Mouse (Mus musculus): ENCODE measurements around the gene Zdhhc1. TPM values are rescaled to one million over a fixed set of nuclear protein-coding genes. Genes with fewer than 3 reads are reported as not detected.
A peak's percentile ranks its signal among the peaks of the same experiment; 100 is the strongest.

The Zdhhc1 gene
- 12.9 and 18.5 TPM in 2 replicates for polyA plus RNA-seq (2016; fragmentation: Nextera tagmentation; extraction: Ambion mirVana)

DNA sequence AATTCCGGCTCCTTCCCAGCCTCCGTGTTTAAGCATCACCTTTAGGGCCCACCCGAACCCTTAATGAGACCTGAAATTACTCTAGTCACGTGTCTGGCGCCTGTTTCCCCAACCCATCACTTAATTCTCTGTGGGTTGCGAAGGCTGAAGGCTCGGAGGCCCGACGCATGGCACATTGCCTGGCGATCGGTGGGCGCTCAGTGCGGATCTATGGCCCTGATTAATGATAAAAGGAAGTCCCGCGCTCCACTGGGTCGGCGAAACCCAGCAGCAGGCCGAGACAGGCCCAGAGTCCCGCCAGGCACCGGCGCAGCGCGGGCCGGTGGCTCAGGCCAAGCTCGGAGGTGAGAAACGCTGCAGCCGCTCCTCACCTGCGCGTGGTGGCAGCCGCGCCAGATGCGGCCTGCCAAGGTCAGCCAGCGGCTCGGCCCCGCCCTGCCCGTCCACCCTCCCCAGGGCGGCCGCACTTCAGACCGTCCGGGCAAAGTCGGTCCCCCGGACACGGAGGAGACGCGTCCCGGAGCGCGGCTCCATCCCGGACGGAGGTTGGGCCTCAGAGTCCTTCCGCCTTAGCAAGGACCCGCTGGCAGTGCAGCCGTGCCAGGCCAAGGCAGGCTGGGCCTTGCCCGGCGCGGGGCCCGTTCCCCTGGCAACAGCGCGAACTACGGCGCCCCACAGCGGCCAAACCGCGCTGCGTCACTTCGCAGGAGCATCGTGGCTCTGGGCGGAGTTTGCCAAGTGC, at the start of gene Zdhhc1:
TSS of gene Zdhhc1 (minus strand) at position 464 of the 742 bp plus-strand sequence.
- WGBS: under 1% methylated on average over 68 of the region's 68 CpGs
- Histone ChIP-seq H3K4me1 (peaks cover 31% of the 10 kb centered on the region), H3K9me3 (no peaks in the 10 kb centered on the region), H3K4me3 (peak within 1 kb of the TSS; percentile 92), H3K27me3 (ENCODE audit: poor library complexity, severe bottlenecking) (peaks cover 24% of the 10 kb centered on the region), H3K36me3 (replicated peaks) (no peaks in the 10 kb centered on the region), H3K27ac (peak within 1 kb of the TSS; percentile 90)
- peak; percentile 90 for DNase-seq (ENCODE audit: extremely low spot score, low spot score)

DNA sequence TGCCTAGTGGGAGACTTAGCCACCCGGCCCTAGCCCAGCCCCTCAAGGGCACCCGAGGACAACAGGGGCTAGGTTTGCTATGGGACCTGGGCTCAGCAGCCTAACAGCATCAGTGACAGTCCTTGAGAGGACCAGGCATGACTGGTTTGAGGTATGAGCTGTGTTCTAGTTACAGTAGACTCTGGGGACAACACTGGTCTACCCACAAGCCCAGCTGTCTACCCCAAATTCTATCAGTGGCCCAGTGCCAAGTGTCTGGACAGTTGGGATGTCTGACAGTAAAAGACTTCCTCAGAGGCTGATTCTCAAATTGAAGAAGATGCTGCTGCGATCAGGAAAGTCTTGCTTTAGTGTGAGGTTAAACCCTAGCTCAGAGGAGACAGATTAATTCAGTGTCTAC, 48.5 kb upstream of the Zdhhc1 start:
- 96% methylated on average over 3 of the region's 3 CpGs for WGBS

DNA sequence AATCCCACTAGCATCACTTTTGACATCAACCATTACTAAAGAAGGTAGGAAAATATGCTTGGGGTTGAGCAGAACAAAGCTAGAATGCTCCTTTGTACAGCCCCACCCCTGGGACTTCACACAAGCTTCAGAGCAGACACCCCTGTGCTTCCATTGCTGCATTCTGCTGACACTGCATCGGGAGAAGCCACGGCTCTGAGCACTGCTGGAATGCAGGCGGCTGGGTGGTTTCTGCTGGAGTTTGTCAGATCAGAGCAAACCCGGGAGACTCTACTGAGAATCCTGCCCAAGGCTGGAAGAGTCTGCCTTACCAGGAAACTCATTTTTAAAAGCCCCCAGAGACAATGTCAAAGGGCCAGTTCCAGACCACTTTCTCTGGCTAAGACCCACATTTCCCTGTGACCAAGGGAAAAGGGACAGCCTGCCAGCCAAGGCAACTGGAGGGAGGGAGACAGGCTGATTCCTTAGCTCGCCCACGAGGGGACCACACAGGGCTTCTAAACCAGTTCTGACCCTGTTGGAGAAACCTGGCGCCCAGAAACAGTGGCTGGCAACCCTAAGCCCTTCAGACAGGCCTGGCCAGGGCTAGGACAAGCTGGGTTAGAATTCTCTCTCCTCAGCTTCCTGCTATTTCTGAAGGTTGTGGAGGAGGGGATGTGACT, 48.0 kb upstream of the Zdhhc1 start:
- 63% methylated on average over 7 of the region's 7 CpGs for WGBS
- no peaks in the 10 kb centered on the region for H3K9me3 ChIP-seq
- no peak for DNase-seq (ENCODE audit: extremely low spot score, low spot score)

More for the DNA sequence above, 48.5 kb upstream of the Zdhhc1 start:
- Histone ChIP-seq H3K36me3 (replicated peaks) (peaks cover 4% of the 10 kb centered on the region; the same call in 1 of the 2 replicates), H3K9me3 (no peaks in the 10 kb centered on the region), H3K27ac (no peak overlapping the region), H3K4me3 (no peak overlapping the region), H3K27me3 (ENCODE audit: poor library complexity, severe bottlenecking) (no peaks in the 10 kb centered on the region), H3K4me1 (peaks cover 11% of the 10 kb centered on the region)
- no peak for DNase-seq (ENCODE audit: extremely low spot score, low spot score)

DNA sequence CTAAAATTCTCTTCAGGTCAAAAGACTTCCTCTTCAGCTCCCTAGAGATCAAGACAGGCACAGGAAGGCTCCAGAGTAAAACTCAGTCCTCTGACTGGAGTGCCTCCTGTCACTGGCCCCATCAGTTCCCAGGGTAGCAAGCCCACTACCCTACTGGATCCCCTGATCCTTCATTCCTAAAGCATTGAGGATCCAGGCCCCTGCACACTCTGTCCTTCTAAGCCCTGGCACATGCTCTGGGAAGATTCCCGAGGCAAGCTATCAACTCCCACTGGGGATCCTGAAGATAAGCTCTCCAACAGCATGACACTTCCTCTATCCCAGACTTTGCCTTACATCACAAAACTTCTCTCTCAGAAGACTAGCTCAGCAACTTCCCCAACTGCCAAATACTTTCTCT, 47.0 kb upstream of the Zdhhc1 start:
- no peak for DNase-seq (ENCODE audit: extremely low spot score, low spot score)
- Histone ChIP-seq H3K27ac (no peak overlapping the region), H3K9me3 (no peaks in the 10 kb centered on the region), H3K27me3 (ENCODE audit: poor library complexity, severe bottlenecking) (no peaks in the 10 kb centered on the region), H3K36me3 (replicated peaks) (peaks cover 12% of the 10 kb centered on the region), H3K4me1 (peaks cover 11% of the 10 kb centered on the region), H3K4me3 (no peak overlapping the region)
- 64% methylated on average over 1 of the region's 1 CpGs for WGBS

More for the DNA sequence above, 48.0 kb upstream of the Zdhhc1 start:
- Histone ChIP-seq H3K27me3 (ENCODE audit: poor library complexity, severe bottlenecking) (no peaks in the 10 kb centered on the region), H3K4me1 (peaks cover 11% of the 10 kb centered on the region), H3K36me3 (replicated peaks) (peaks cover 4% of the 10 kb centered on the region; the same call in 1 of the 2 replicates), H3K27ac (no peak overlapping the region), H3K4me3 (no peak overlapping the region)

DNA sequence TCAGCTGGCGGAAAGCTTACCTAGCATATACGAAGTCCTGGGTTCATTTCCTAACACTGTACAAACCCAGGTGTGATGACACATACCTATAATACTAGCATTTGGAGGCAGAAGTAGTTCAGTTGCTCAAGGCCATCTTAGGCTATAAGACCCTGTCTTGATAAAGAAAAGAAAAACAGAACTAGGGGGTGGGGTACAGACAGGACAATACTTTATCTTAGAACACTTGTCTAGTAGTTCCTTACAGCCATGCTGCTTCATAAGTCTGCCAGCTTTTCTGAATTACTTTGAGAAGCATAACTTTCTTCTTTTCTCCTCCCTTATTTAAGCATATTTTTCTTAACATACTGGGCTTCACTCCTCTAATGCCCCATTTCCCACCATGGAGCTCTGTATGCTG, 46.1 kb upstream of the Zdhhc1 start:
- no peaks in the 10 kb centered on the region for H3K9me3 ChIP-seq
- no peaks in the 10 kb centered on the region for H3K27me3 ChIP-seq (ENCODE audit: poor library complexity, severe bottlenecking)
- H3K36me3 ChIP-seq (replicated peaks): peaks cover 21% of the 10 kb centered on the region
- WGBS: 93% methylated on average over 2 of the region's 2 CpGs
- no peak for DNase-seq (ENCODE audit: extremely low spot score, low spot score)
- no peak overlapping the region for H3K27ac ChIP-seq
- H3K4me1 ChIP-seq: peaks cover 11% of the 10 kb centered on the region
- H3K4me3 ChIP-seq: no peak overlapping the region

DNA sequence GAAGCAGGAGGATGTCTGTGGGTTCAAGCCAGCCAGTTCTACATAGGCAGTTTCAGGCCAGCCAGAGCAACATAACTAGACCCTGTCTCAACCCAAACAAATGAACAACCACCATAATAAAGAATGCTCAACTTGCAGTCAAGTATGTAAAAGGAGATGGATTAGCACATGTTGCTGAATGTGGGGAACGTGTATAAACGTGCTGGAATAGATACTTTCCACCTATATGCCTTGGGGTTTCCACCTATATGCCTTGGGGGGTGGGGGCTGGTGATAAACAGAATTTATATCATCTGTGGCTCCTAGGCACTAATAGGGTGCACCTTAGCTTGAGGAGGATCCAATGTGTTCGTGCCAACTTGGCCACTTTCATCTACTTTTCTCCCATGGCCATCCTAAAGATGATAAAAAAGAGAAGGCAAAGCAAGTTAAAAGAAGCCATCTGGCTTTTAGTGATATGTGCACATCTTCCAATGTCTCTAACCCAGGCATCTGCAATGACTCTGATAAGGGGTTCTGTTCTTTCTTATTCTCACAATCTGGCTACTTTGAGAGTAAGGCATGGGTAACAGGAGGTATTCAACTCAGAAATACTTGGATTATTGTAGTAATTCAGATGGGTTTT, 45.4 kb upstream of the Zdhhc1 start:
- no peak for DNase-seq (ENCODE audit: extremely low spot score, low spot score)
- Histone ChIP-seq H3K4me3 (no peak overlapping the region), H3K4me1 (peaks cover 11% of the 10 kb centered on the region), H3K27ac (no peak overlapping the region), H3K27me3 (ENCODE audit: poor library complexity, severe bottlenecking) (no peaks in the 10 kb centered on the region), H3K9me3 (no peaks in the 10 kb centered on the region), H3K36me3 (replicated peaks) (peaks cover 28% of the 10 kb centered on the region)
- WGBS: 85% methylated on average over 3 of the region's 3 CpGs

DNA sequence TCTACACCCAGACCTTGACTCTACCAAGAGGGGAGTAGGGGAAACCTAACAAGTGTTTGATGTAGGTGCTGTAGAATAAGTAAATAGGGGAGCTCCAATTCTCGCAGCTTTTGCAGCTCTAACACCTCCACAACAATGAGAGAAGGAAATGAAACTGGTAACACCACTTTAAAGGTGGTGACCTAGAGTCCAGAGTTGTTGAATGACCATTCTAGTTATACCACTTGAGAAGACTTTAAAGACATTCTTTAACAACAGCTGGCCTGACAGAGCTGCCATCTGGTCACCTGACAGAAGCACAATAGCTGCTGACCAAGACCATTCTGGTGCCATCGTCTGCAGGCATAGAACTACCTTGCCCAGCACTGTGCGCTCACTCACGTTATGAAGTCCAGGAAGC, 42.2 kb upstream of the Zdhhc1 start:
- no peak for DNase-seq (ENCODE audit: extremely low spot score, low spot score)
- no peak overlapping the region for H3K4me3 ChIP-seq
- no peaks in the 10 kb centered on the region for H3K9me3 ChIP-seq
- 90% methylated on average over 4 of the region's 4 CpGs for WGBS
- H3K27me3 ChIP-seq (ENCODE audit: poor library complexity, severe bottlenecking): no peaks in the 10 kb centered on the region
- peaks cover 45% of the 10 kb centered on the region for H3K36me3 ChIP-seq (replicated peaks)
- peaks cover 6% of the 10 kb centered on the region for H3K4me1 ChIP-seq
- no peak overlapping the region for H3K27ac ChIP-seq

DNA sequence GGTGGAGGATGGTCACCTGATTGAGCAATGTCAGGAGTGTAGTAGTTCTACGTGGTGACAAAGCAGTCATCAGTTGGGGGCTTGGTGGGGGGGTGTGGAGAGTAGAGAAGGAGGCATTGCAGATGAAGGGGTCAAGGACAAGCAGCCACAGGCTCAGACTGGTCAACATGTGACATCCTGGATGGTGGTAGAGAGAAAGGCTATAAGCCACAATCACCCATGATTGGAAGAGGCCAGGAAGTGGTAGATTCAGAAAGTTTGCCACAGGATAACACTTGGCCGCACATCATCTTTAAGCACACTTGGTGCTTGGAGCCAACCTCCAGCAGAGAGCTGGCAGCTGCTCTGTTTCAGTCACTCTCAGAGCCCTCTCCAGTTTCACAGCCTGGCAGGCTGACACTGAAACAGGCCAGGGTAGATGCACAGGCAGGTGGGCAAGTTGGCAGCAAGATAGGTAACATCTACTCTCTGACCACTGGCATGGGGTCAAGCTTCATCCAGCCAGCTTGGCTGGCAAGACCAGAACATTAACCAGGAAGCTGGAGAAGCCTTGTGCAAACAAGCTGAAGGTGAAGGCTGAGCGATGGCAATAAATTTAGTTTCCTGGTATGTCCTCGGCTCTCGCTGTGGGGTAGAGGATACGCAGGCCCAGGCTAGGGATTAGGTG, 40.4 kb upstream of the Zdhhc1 start:
- H3K9me3 ChIP-seq: no peaks in the 10 kb centered on the region
- WGBS: 94% methylated on average over 6 of the region's 6 CpGs
- H3K36me3 ChIP-seq (replicated peaks): peaks cover 45% of the 10 kb centered on the region
- no peak for DNase-seq (ENCODE audit: extremely low spot score, low spot score)
- no peak overlapping the region for H3K4me3 ChIP-seq
- peaks cover 12% of the 10 kb centered on the region for H3K4me1 ChIP-seq
- H3K27me3 ChIP-seq (ENCODE audit: poor library complexity, severe bottlenecking): no peaks in the 10 kb centered on the region
- H3K27ac ChIP-seq: no peak overlapping the region

DNA sequence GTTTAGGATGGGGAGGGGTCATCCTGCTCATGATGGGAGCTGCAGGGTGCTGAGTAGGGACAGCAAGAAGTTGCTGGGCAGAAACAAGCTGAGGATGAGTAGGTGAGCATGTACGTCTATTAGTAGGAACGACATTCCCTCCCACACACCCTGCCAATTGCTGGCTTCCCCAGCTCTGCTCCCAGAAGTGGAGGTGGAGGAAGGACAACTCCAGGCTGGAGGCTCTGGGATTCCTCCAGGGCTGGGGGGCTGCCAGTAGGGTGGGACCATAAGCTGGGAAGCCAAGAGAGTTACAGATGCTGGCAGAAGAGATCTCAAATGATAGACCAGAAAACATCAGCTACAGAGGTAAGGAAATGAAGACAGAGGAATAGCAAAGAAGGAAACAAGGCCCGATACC, 39.8 kb upstream of the Zdhhc1 start:
- Histone ChIP-seq H3K4me3 (no peak overlapping the region), H3K9me3 (no peaks in the 10 kb centered on the region), H3K27ac (no peak overlapping the region), H3K36me3 (replicated peaks) (peaks cover 45% of the 10 kb centered on the region), H3K27me3 (ENCODE audit: poor library complexity, severe bottlenecking) (no peaks in the 10 kb centered on the region), H3K4me1 (peaks cover 12% of the 10 kb centered on the region)
- 91% methylated on average over 3 of the region's 3 CpGs for WGBS
- DNase-seq (ENCODE audit: extremely low spot score, low spot score): no peak

DNA sequence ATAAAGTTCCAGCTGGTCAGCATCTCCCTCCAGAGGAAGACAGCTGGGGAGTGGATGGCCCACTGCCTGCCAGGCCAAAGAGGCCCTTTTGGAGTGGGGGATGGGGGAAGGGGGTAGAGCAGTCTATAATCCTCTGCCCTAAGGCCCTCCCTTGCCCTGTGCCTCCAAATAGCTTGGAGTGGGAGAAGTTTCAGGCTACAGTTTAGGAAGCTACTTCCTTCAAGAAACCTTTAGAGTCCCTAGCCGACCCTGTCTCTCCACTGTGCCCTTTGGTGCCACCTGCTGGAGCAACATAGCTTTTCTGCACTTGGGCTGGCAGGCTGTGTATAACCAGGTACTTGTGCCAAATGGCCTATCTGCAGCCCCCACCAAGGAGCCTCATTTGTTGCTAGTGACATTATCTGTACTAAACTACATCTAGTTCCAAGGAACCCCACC, 37.2 kb upstream of the Zdhhc1 start:
- peaks cover 24% of the 10 kb centered on the region for H3K4me1 ChIP-seq
- 7% methylated on average over 1 of the region's 1 CpGs for WGBS
- peaks cover 46% of the 10 kb centered on the region for H3K36me3 ChIP-seq (replicated peaks)
- H3K4me3 ChIP-seq: no peak overlapping the region
- peak overlapping the region; percentile 70 for H3K27ac ChIP-seq
- peak; percentile 75 for DNase-seq (ENCODE audit: extremely low spot score, low spot score)
- H3K9me3 ChIP-seq: no peaks in the 10 kb centered on the region
- no peaks in the 10 kb centered on the region for H3K27me3 ChIP-seq (ENCODE audit: poor library complexity, severe bottlenecking)

DNA sequence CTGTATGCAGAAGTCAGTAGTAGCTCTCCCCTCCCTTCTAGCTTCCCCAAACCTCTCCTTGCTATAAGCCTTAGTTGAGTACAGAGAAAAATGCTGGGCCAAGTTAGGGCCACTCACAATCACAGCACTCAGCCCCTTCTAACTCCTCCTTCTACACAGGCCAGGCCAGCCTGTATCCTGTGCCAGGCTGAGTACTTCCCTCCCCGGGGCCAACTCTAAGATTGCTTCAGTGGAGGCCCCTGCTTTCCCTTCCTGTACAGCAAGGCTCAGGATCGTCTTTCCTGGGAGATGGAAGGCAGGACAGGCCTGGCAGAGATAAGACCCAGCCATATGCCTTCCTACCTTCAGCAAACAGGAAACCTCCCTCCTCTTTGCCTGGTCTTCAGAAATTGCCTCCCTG, 36.7 kb upstream of the Zdhhc1 start:
- Histone ChIP-seq H3K36me3 (replicated peaks) (peaks cover 45% of the 10 kb centered on the region), H3K4me3 (no peak overlapping the region), H3K27ac (peak overlapping the region; percentile 70), H3K4me1 (peaks cover 25% of the 10 kb centered on the region), H3K9me3 (no peaks in the 10 kb centered on the region), H3K27me3 (ENCODE audit: poor library complexity, severe bottlenecking) (no peaks in the 10 kb centered on the region)
- no peak for DNase-seq (ENCODE audit: extremely low spot score, low spot score)
- WGBS: 29% methylated on average over 2 of the region's 2 CpGs

DNA sequence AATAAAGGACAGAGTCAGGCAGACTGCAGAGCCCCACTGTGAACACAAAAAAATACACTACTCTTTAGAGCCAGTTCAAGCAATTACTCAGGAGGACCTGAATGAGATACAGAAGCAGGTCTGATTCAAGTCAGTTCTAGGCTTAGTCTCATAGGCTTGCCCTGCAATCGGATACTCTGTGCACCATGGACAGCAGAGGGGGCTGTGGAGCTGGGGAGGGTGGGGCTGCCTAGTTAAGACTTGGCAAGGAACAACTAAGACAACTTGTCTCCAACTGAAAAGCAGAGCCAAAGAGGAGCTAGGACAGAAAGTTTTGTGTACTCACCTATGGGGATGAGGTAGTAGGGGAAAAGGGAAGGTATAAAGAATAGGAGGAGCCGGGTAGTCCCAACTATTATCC, 35.1 kb upstream of the Zdhhc1 start:
- Histone ChIP-seq H3K27me3 (ENCODE audit: poor library complexity, severe bottlenecking) (no peaks in the 10 kb centered on the region), H3K27ac (no peak overlapping the region), H3K9me3 (no peaks in the 10 kb centered on the region), H3K4me3 (no peak overlapping the region), H3K36me3 (replicated peaks) (peaks cover 35% of the 10 kb centered on the region), H3K4me1 (peaks cover 25% of the 10 kb centered on the region)
- DNase-seq (ENCODE audit: extremely low spot score, low spot score): no peak
- WGBS: 64% methylated on average over 2 of the region's 2 CpGs

Measured in forebrain, embryonic 10.5 days (tissue).